Comparison of ENCODE assay signal across 31 mouse cellular contexts in genomic region chr6:143447060-143447459, GRCm38 (mm10).
"Had no signal": no experiment of that assay in that cellular context is flagged by ENCODE, and none has a peak within 500 bp of the region (broad histone marks: within the 10 kb centered on the region; RNA-seq: fewer than 3 reads in every experiment).

No protein-coding gene starts in this region.

- H3K27ac ChIP-seq: heart, embryonic 10.5 days; heart, embryonic 13.5 days; heart, embryonic 15.5 days; hindbrain, embryonic 10.5 days; hindbrain, embryonic 13.5 days; hindbrain, embryonic 15.5 days; hindbrain, postnatal 0 days; intestine, embryonic 15.5 days; kidney, embryonic 15.5 days; layer of hippocampus, adult 2 months; left cerebral cortex, adult 2 months had no signal

- H3K4me1 ChIP-seq: heart, embryonic 10.5 days; heart, embryonic 13.5 days; heart, embryonic 15.5 days; hindbrain, embryonic 10.5 days; hindbrain, embryonic 13.5 days; hindbrain, embryonic 15.5 days; intestine, embryonic 15.5 days; kidney, embryonic 15.5 days had no signal

- ATAC-seq: hindbrain, embryonic 16.5 days; hindbrain, postnatal 0 days; inflammation-experienced regulatory T-cells, adult 6 months; intestine, embryonic 15.5 days; intestine, embryonic 16.5 days; intestine, postnatal 0 days had no signal

- H3K36me3 ChIP-seq: heart, embryonic 10.5 days; heart, embryonic 13.5 days; heart, embryonic 15.5 days; hindbrain, embryonic 10.5 days; hindbrain, embryonic 13.5 days; hindbrain, embryonic 15.5 days; intestine, embryonic 15.5 days; kidney, embryonic 15.5 days had no signal

- H3K4me3 ChIP-seq: heart, embryonic 10.5 days; heart, embryonic 13.5 days; heart, embryonic 15.5 days; hindbrain, embryonic 10.5 days; hindbrain, embryonic 13.5 days; hindbrain, embryonic 15.5 days; intestine, embryonic 15.5 days; kidney, embryonic 15.5 days; layer of hippocampus, adult 2 months; left cerebral cortex, adult 2 months had no signal

- H3K9me3 ChIP-seq: heart, embryonic 10.5 days; heart, embryonic 15.5 days; hindbrain, embryonic 13.5 days; hindbrain, embryonic 15.5 days; intestine, embryonic 15.5 days; kidney, embryonic 15.5 days had no signal

- H3K4me2 ChIP-seq: heart, embryonic 11.5 days; heart, embryonic 13.5 days; heart, embryonic 15.5 days; hindbrain, embryonic 13.5 days; hindbrain, embryonic 15.5 days; intestine, embryonic 15.5 days; kidney, embryonic 15.5 days had no signal

- H3K27me3 ChIP-seq: heart, embryonic 13.5 days; heart, embryonic 15.5 days; hindbrain, embryonic 15.5 days; intestine, embryonic 15.5 days; kidney, embryonic 15.5 days had no signal

- H3K9ac ChIP-seq: heart, embryonic 13.5 days; heart, embryonic 15.5 days; hindbrain, embryonic 13.5 days; hindbrain, embryonic 15.5 days; intestine, embryonic 15.5 days; kidney, embryonic 15.5 days had no signal

- DNase-seq: heart, postnatal 10 days; heart, postnatal 14 days; heart, postnatal 36 days; heart, postnatal 4 days; kidney, adult 11 months; kidney, adult 18-20 months; kidney, adult 8-10 months; kidney, adult 9 months; kidney, postnatal 10 days; kidney, postnatal 14 days; kidney, postnatal 25 days; kidney, postnatal 36 days; kidney, postnatal 4 days; layer of hippocampus, adult 9-11 months; layer of hippocampus, postnatal 36 days had no signal
